Mouse (Mus musculus): ENCODE data around the gene Tbc1d17. TPM values are rescaled to one million over a fixed set of nuclear protein-coding genes. Genes with fewer than 3 reads are reported as not detected.

Tbc1d17 gene
- polyA plus RNA-seq, 1 experiment from 2014 or later = 84.0 TPM

DNA sequence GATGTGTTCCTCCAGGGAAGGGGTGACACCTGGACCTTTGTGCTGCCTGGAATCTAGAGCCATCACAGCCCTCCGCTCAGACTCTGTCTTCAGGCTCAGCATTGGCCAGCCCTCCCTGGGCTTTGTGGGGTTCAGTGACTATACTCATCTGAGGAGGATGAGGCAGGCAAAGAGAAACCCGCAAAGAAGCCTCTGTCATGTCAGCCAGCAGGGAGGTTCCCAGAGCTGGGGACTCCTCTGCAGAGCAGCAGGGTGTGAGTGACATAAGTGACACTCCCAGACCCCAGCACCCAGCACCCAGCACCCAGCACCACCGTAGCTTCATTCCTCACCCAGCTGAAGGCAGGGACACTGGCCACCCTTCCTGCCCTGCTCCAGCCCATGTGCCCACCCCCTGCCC is 59.3 kb downstream of the Tbc1d17 start:
- no peak for DNase-seq (ENCODE audit: low spot score)
- 50% methylated on average over 2 of the region's 3 CpGs for WGBS
- TF ChIP-seq CTCF (IDR thresholded peaks at IDR 0.05) (no peak), EP300 (IDR thresholded peaks at IDR 0.05) (no peak)

More for the DNA sequence above, 59.3 kb downstream of the Tbc1d17 start:
- no peak for ATAC-seq
- Histone ChIP-seq H3K27ac (ENCODE audit: low read length) (no peak overlapping the region), H3K4me3 (ENCODE audit: low read depth, low read length) (no peak overlapping the region), H3K27me3 (replicated peaks; ENCODE audit: insufficient read depth, low read length) (no peaks in the 10 kb centered on the region), H3K36me3 (ENCODE audit: insufficient read depth, low read length) (no peaks in the 10 kb centered on the region), H3K4me2 (replicated peaks; ENCODE audit: low read depth, low read length) (no peak overlapping the region), H3K4me1 (ENCODE audit: insufficient read depth, low read depth, low read length) (no peaks in the 10 kb centered on the region), H3K9ac (replicated peaks; ENCODE audit: low read depth) (no peak overlapping the region), H3K9me3 (ENCODE audit: low read length) (no peaks in the 10 kb centered on the region)

MicroRNA genes within 50 kb of the gene (microRNA counts, 519-probe panel; counts per million panel counts)
- microRNA mmu-miR-707 = not detected

Small RNA genes lying within 50 kb of the gene (microRNA-seq; reads per million reads assigned to microRNA genes)
- gene Mir707 = not detected

Other genes starting within 250 kb of the Tbc1d17 start
- 202 and 215 TPM in 2 replicates for gene Myh14, start 178.2 kb downstream of the Tbc1d17 start, polyA plus RNA-seq (2015; fragmentation: Nextera tagmentation; extraction: Ambion mirVana)
- gene Izumo2, start 140.3 kb downstream of the Tbc1d17 start, polyA plus RNA-seq (2015; fragmentation: Nextera tagmentation; extraction: Ambion mirVana) = not detected in 2 replicates
- gene Vrk3, start 100.7 kb downstream of the Tbc1d17 start, polyA plus RNA-seq (2015; fragmentation: Nextera tagmentation; extraction: Ambion mirVana) = 45.1 and 48.3 TPM in 2 replicates
- 0.31 and 0.38 TPM in 2 replicates for gene Zfp473, start 98.0 kb downstream of the Tbc1d17 start, polyA plus RNA-seq (2015; fragmentation: Nextera tagmentation; extraction: Ambion mirVana)
- 22.7 and 23.8 TPM in 2 replicates for gene Nup62, start 33.0 kb downstream of the Tbc1d17 start, polyA plus RNA-seq (2015; fragmentation: Nextera tagmentation; extraction: Ambion mirVana)
- 1.9 and 2.3 TPM in 2 replicates for gene Il4i1, start 32.7 kb downstream of the Tbc1d17 start, polyA plus RNA-seq (2015; fragmentation: Nextera tagmentation; extraction: Ambion mirVana)
- gene Atf5, start 32.4 kb downstream of the Tbc1d17 start, polyA plus RNA-seq (2015; fragmentation: Nextera tagmentation; extraction: Ambion mirVana) = 6.0 and 6.1 TPM in 2 replicates
- gene Akt1s1, start 88 bp downstream of the Tbc1d17 start, polyA plus RNA-seq (2015; fragmentation: Nextera tagmentation; extraction: Ambion mirVana) = 84.0 and 89.4 TPM in 2 replicates
- gene Pnkp, start 8.1 kb upstream of the Tbc1d17 start, polyA plus RNA-seq (2015; fragmentation: Nextera tagmentation; extraction: Ambion mirVana) = 39.7 and 41.3 TPM in 2 replicates
- 276 and 288 TPM in 2 replicates for gene Ptov1, start 20.7 kb upstream of the Tbc1d17 start, polyA plus RNA-seq (2015; fragmentation: Nextera tagmentation; extraction: Ambion mirVana)
- 54.2 and 62.5 TPM in 2 replicates for gene Med25, start 43.6 kb upstream of the Tbc1d17 start, polyA plus RNA-seq (2015; fragmentation: Nextera tagmentation; extraction: Ambion mirVana)
- 15.1 and 18.3 TPM in 2 replicates for gene Fuz, start 47.0 kb upstream of the Tbc1d17 start, polyA plus RNA-seq (2015; fragmentation: Nextera tagmentation; extraction: Ambion mirVana)
- gene Ap2a1, start 80.4 kb upstream of the Tbc1d17 start, polyA plus RNA-seq (2015; fragmentation: Nextera tagmentation; extraction: Ambion mirVana) = 36.1 and 39.4 TPM in 2 replicates
- 0.44 and 0.57 TPM in 2 replicates for gene Tsks, start 94.1 kb upstream of the Tbc1d17 start, polyA plus RNA-seq (2015; fragmentation: Nextera tagmentation; extraction: Ambion mirVana)
- gene Cpt1c, start 125.8 kb upstream of the Tbc1d17 start, polyA plus RNA-seq (2015; fragmentation: Nextera tagmentation; extraction: Ambion mirVana) = 5.4 and 5.6 TPM in 2 replicates
- 146 and 159 TPM in 2 replicates for gene Prmt1, start 137.5 kb upstream of the Tbc1d17 start, polyA plus RNA-seq (2015; fragmentation: Nextera tagmentation; extraction: Ambion mirVana)
- gene Irf3, start 148.6 kb upstream of the Tbc1d17 start, polyA plus RNA-seq (2015; fragmentation: Nextera tagmentation; extraction: Ambion mirVana) = 90.4 and 96.5 TPM in 2 replicates
- gene Bcl2l12, start 149.6 kb upstream of the Tbc1d17 start, polyA plus RNA-seq (2015; fragmentation: Nextera tagmentation; extraction: Ambion mirVana) = 29.0 and 33.2 TPM in 2 replicates
- 18.1 and 20.5 TPM in 2 replicates for gene Scaf1, start 167.3 kb upstream of the Tbc1d17 start, polyA plus RNA-seq (2015; fragmentation: Nextera tagmentation; extraction: Ambion mirVana)
- gene Rras, start 168.9 kb upstream of the Tbc1d17 start, polyA plus RNA-seq (2015; fragmentation: Nextera tagmentation; extraction: Ambion mirVana) = 160 TPM in 2 replicates
- gene Prr12, start 203.8 kb upstream of the Tbc1d17 start, polyA plus RNA-seq (2015; fragmentation: Nextera tagmentation; extraction: Ambion mirVana) = 6.4 and 6.7 TPM in 2 replicates
- gene Nosip, start 213.3 kb upstream of the Tbc1d17 start, polyA plus RNA-seq (2015; fragmentation: Nextera tagmentation; extraction: Ambion mirVana) = 54.6 and 62.8 TPM in 2 replicates
- gene Prrg2, start 213.6 kb upstream of the Tbc1d17 start, polyA plus RNA-seq (2015; fragmentation: Nextera tagmentation; extraction: Ambion mirVana) = 36.8 and 40.8 TPM in 2 replicates
- gene Rcn3, start 243.1 kb upstream of the Tbc1d17 start, polyA plus RNA-seq (2015; fragmentation: Nextera tagmentation; extraction: Ambion mirVana) = 158 and 162 TPM in 2 replicates

Measured in lung, postnatal 0 days (tissue).